Mouse (Mus musculus) ES-Bruce4 (cell line): Measurements from ENCODE around the gene Rhot2. TPM values are rescaled to one million over a fixed set of nuclear protein-coding genes. Genes with fewer than 3 reads are reported as not detected.

Experiments
- H3K27ac ChIP-seq: 2 replicates; pipeline ENCODE4 v1.5.1; 2012; ENCODE audit warnings: low read length, inconsistent platforms; ENCODE audit not compliant: insufficient read depth
- H3K27me3 ChIP-seq: 2 replicates; pipeline ENCODE4 v1.6.1; 2012; ENCODE audit warnings: mild to moderate bottlenecking, low read length, inconsistent platforms; ENCODE audit not compliant: control insufficient read depth, poor library complexity, insufficient read depth, severe bottlenecking
- H3K36me3 ChIP-seq: 2 replicates; pipeline ENCODE4 v1.6.1; 2012; ENCODE audit warnings: inconsistent platforms, mild to moderate bottlenecking, low read length, moderate library complexity; ENCODE audit not compliant: control insufficient read depth, poor library complexity, insufficient read depth, severe bottlenecking
- H3K4me1 ChIP-seq: one replicate; pipeline ENCODE4 v1.8.1; 2011; ENCODE audit warnings: low read length; ENCODE audit not compliant: control insufficient read depth, insufficient read depth
- H3K4me3 ChIP-seq: 2 replicates; pipeline ENCODE4 v1.5.1; 2011; ENCODE audit warnings: low read depth, mild to moderate bottlenecking, low read length
- H3K9ac ChIP-seq: 2 replicates; pipeline ENCODE4 v1.6.1; 2012; ENCODE audit warnings: low read depth, mild to moderate bottlenecking, inconsistent platforms; ENCODE audit not compliant: poor library complexity, severe bottlenecking
- H3K9me3 ChIP-seq: replicated peaks from 2 replicates; pipeline ENCODE4 v1.6.1; 2012; ENCODE audit warnings: mild to moderate bottlenecking, low read length, inconsistent platforms; ENCODE audit not compliant: control insufficient read depth, poor library complexity, insufficient read depth, severe bottlenecking
- CTCF ChIP-seq: IDR thresholded peaks from one replicate; pipeline ENCODE4 v1.8.1; 2011; ENCODE audit warnings: low read depth, low read length
- EP300 ChIP-seq: IDR thresholded peaks from 2 replicates; pipeline ENCODE4 v1.6.1; 2011; ENCODE audit warnings: low read depth, low read length; ENCODE audit not compliant: insufficient read depth
- POLR2A ChIP-seq: IDR thresholded peaks from one replicate; pipeline ENCODE4 v1.8.1; 2011; ENCODE audit warnings: low read length; ENCODE audit not compliant: insufficient read depth
- polyA plus RNA-seq: library from polyadenylated mRNA; stranded (reverse); fragments of >200 nt; gene quantifications from 2 replicates; pipeline ENCODE4 v1.2.4, GENCODE M21; 2011; ENCODE audit warnings: low read depth; ENCODE audit not compliant: missing spikeins, insufficient read depth, insufficient read length

The Rhot2 gene
- polyA plus RNA-seq, 1 experiment = 23.6 TPM

DNA sequence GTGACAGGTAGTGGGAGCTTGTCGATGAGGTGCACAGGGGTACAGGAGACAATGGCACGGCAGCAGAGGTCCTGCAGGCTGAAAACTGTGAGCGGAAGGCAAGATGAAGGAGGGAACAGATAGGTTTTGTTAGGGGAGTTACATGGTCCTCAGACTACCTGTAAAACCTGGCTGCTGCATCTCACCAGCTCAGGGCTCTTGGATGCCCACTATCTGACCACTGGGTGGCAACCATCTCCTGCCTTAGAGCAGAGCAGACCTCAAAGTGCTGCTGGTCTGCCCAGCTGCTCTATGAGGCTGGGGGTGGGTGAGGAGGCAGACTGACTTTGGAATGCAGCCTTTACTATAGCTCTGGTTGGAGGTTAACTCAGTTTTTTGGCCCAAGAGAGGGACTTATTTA is 39.2 kb upstream of the Rhot2 start:
- H3K9me3 ChIP-seq = no peaks in the 10 kb centered on the region
- TF ChIP-seq CTCF (no peak), POLR2A (no peak), EP300 (no peak)
- no peak overlapping the region for H3K9ac ChIP-seq
- peaks cover 5% of the 10 kb centered on the region; the same call in 1 of the 2 replicates for H3K36me3 ChIP-seq
- no peaks in the 10 kb centered on the region for H3K27me3 ChIP-seq
- H3K4me3 ChIP-seq = no peak overlapping the region
- H3K27ac ChIP-seq = no peak overlapping the region
- H3K4me1 ChIP-seq = peaks cover 7% of the 10 kb centered on the region

- Histone ChIP-seq H3K9me3 (no peaks in the 10 kb centered on the region), H3K4me1 (peaks cover 7% of the 10 kb centered on the region), H3K4me3 (no peak overlapping the region), H3K36me3 (peaks cover 5% of the 10 kb centered on the region; the same call in 1 of the 2 replicates), H3K9ac (no peak overlapping the region), H3K27ac (no peak overlapping the region), H3K27me3 (no peaks in the 10 kb centered on the region)
- TF ChIP-seq CTCF = no peak
- TF ChIP-seq POLR2A = no peak
- TF ChIP-seq EP300 = no peak
Measured at GRCm38 (mm10) chr17:25883268-25883667, 38.6 kb upstream of the Rhot2 start.

DNA sequence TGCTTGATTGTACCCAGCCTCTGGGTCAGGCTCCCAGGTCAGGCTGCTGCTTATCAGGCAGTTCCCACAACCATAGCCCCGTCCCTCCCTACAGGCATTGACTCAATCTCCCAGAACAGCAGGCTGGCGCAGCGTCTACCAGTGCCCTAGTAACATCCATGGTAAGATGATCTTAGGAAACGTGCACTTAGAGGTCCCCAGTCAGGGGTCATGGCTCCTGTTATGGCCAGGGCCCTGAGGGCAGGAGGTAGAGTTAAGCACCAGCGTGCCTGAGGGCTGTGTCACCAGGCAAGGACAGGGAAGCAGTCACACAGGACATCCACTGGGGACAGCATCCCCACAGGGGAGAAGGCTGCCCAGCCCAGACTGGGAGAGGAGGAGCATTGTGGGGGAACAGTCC is 37.7 kb upstream of the Rhot2 start:
- no peak overlapping the region for H3K9ac ChIP-seq

GRCm38 (mm10) chr17:25881691-25882090 is 37.0 kb upstream of the Rhot2 start:
- H3K4me1 ChIP-seq = peaks cover 7% of the 10 kb centered on the region
- H3K27ac ChIP-seq = peak overlapping the region; percentile 25
- H3K36me3 ChIP-seq = peaks cover 5% of the 10 kb centered on the region; the same call in 1 of the 2 replicates
- H3K9ac ChIP-seq = no peak overlapping the region
- no peaks in the 10 kb centered on the region for H3K27me3 ChIP-seq
- TF ChIP-seq CTCF (no peak), POLR2A (no peak), EP300 (no peak)
- no peaks in the 10 kb centered on the region for H3K9me3 ChIP-seq
- no peak overlapping the region for H3K4me3 ChIP-seq

More for the DNA sequence above, 37.7 kb upstream of the Rhot2 start:
- no peak overlapping the region for H3K27ac ChIP-seq
- H3K4me1 ChIP-seq = peaks cover 7% of the 10 kb centered on the region
- H3K4me3 ChIP-seq = no peak overlapping the region
- no peaks in the 10 kb centered on the region for H3K9me3 ChIP-seq
- no peaks in the 10 kb centered on the region for H3K27me3 ChIP-seq
- H3K36me3 ChIP-seq = peaks cover 5% of the 10 kb centered on the region; the same call in 1 of the 2 replicates
- TF ChIP-seq CTCF (no peak), POLR2A (no peak), EP300 (no peak)

- H3K27me3 ChIP-seq = no peaks in the 10 kb centered on the region
- H3K9ac ChIP-seq = no peak overlapping the region
- H3K4me1 ChIP-seq = peaks cover 11% of the 10 kb centered on the region
- TF ChIP-seq CTCF (no peak), EP300 (no peak), POLR2A (no peak)
- H3K9me3 ChIP-seq = no peaks in the 10 kb centered on the region
- peaks cover 5% of the 10 kb centered on the region; the same call in 1 of the 2 replicates for H3K36me3 ChIP-seq
- no peak overlapping the region for H3K4me3 ChIP-seq
- H3K27ac ChIP-seq = peak overlapping the region; percentile 25
Measured at GRCm38 (mm10) chr17:25880913-25881641, 36.4 kb upstream of the Rhot2 start.

DNA sequence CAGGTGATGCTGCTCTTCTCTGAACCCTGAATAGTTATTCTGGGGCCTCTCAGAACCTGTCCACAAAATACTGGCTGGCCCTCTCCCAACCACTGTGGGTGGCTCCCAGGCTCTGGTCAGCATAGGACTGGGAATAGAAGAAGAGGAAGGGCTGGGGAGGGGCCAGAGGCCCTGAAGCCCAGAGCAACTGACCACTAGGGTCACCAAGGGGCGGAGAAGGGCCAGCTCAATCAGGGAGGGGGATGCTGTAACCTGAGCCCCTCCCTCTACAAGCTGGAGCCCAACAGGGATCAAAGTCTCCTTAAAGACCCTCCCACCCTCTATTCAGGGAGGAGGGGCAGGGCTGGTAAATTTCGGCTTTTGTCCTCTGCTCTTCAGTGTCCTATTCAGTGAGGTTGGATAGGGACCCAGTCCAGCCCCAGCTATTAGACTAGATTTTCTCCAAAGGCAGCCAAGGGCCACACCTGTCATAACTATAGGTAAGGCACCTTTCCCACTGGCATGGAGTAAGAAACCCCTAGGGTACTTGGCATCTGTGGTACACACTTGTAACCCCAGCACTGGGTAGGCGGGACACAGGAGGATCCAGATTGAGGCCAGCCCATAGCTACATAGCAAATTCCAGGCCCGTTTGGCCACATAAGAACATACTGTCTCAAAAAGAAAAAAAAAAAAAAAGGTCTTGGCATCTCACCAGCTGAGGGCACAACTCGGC is 35.7 kb upstream of the Rhot2 start, which contains the start of gene Wfikkn1:
TSS of gene Wfikkn1 (minus strand) at position 663 of the 715 bp plus-strand sequence.
- Histone ChIP-seq H3K4me3 (no peak within 1 kb of the TSS), H3K27me3 (no peaks in the 10 kb centered on the region), H3K4me1 (peaks cover 11% of the 10 kb centered on the region), H3K27ac (peak within 1 kb of the TSS; percentile 25), H3K9me3 (no peaks in the 10 kb centered on the region), H3K36me3 (peaks cover 5% of the 10 kb centered on the region; the same call in 1 of the 2 replicates), H3K9ac (no peak within 1 kb of the TSS)
- no peak for TF ChIP-seq CTCF
- TF ChIP-seq POLR2A = no peak
- no peak for TF ChIP-seq EP300
